Mouse (Mus musculus): ENCODE results near the gene Tjp1.
A peak's percentile ranks its signal among the peaks of the same experiment; 100 is the strongest.

Gene Tjp1

DNA sequence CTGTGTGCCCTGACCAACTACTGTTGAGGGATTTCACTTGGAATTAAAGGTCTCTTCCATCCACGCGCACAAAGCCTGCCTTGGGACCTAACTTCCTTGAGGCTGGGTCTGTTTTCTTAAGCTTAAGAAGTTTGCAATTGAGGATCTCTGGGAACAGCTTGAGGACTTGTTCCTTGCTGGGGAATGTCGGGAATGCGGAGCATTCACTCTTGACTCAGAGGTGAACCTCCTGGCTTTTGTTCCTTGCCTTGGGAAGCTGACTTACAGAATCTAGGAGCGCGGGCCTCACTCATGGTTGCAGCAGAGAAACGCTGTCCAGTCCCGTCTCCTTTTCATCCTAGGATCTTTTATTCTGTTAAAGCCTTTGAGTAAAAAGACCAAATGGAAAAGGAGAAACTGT is 97.2 kb downstream of the Tjp1 start:
- peak; percentile 25 for DNase-seq

DNA sequence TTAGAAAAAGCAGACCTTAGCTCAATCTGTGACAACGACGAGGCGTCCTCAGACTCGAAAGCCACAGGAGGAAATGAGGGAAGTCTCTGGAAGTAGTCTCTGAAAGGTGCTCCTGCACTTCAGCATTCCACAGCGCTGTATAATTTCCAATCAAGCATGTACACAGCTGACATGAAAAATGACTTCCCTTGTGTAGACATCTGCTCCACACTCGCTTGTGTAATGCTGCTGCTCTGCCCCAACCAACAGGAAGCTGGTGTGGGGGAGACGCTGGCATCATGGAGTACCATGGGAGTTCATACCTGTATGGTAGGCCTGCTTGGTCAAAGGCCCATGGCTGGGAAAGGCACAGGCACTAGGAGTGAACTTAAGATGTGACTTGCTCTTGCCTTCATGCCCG is 103.1 kb downstream of the Tjp1 start:
- DNase-seq: peak; percentile 54

DNA sequence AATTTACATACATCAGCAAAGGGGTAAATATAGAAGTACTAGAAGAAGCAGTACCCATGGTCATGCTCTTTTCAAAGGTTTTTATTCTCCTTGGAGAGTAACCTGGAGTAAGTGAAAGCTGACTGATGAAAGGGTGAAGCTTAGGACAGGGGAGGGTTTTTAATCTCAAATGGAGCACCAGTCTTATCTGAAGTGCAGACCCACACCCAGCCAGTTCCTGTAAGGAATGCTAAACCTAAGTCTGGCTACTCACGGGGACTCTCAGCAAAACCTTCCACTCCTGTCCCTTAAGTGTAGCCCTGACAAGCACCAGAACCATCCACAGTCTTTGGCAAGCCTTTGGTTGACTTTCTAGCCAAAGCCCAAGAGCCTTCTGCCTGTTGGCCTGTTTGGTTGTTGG is 105.1 kb downstream of the Tjp1 start:
- no peak for DNase-seq

DNA sequence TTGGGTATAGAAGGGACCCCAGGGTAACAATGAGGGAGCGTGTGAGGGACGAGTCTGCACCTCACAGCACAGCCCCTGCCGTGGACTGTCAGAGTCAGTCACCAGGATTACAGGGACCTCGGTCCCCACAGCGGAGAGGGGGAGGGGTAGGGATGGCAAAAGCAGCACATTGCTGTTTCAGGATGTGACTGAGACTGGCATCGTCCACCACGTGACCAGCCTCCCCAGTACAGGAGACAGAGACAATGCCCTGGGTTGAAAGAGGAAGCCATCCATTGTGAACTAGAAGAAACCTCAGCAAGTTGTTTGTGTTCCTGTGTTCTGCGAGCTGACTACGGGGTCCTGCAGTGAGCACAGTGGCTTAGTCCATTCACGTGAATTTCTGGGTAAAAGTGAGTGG is 106.1 kb downstream of the Tjp1 start:
- peak; percentile 83 for DNase-seq

DNA sequence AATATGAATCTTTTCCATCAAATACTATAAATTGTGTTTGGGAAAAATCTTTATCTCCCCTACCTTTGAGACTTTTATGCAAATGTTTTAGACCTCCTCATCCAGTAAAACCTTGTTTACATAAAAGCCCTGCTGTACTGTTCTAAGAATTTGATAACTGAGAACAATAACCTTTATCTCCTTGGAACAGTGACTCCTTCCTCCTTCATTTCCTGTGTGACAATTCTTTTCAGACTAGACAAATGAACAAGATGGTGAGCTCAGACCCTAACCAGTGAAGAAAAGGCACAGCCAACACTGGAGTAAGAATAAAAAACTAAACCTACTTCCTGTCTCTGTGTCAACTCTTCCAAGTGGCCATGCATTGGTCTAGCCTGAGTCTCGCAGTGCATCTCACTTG is 107.7 kb downstream of the Tjp1 start:
- no peak for DNase-seq

DNA sequence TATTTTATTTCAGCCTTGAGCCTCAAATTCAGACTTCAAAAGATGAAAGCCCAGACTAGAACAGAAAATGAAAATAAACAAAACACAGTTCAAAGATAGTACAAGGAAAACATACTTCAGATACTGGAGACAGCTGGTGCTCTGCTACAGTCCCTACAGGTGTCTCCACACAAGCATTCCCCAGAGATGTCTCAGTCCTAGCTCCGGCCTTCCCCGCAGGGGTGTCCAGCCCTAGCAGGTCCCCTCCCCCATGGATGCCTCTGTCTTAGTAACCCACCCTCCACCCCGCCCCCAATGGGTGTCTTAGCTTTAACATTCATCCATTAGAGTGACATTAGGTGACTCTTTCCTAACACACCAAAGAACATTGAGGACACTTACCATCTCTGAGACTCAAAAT is 108.6 kb downstream of the Tjp1 start:
- DNase-seq: peak; percentile 33

DNA sequence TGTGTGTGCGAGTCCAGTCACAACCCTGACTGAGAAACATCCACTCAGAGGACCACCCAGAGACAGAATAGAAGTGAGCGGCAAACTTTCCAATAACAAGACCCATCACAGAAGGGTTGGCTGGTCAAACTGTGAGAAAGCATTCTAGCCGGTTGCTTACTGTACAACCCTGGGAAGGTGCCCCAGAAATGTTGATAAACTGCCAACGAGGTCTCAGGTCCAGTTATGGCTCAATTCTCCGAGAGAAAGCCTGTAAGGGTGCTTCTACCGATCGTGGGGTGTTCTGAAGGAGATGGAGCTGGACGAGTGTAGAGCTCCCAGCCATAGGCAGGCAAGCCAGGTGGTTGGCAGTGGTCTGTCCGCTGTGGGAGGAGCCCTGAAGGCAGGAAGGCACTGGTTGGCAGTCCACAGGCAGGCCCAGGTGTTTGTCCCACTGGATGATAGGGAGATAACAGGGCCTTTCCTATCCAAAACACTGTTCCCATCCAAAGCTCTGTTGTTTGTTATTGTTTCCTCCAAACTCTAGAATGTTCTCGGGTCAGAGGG is 109.1 kb downstream of the Tjp1 start:
- DNase-seq: peak; percentile 32

DNA sequence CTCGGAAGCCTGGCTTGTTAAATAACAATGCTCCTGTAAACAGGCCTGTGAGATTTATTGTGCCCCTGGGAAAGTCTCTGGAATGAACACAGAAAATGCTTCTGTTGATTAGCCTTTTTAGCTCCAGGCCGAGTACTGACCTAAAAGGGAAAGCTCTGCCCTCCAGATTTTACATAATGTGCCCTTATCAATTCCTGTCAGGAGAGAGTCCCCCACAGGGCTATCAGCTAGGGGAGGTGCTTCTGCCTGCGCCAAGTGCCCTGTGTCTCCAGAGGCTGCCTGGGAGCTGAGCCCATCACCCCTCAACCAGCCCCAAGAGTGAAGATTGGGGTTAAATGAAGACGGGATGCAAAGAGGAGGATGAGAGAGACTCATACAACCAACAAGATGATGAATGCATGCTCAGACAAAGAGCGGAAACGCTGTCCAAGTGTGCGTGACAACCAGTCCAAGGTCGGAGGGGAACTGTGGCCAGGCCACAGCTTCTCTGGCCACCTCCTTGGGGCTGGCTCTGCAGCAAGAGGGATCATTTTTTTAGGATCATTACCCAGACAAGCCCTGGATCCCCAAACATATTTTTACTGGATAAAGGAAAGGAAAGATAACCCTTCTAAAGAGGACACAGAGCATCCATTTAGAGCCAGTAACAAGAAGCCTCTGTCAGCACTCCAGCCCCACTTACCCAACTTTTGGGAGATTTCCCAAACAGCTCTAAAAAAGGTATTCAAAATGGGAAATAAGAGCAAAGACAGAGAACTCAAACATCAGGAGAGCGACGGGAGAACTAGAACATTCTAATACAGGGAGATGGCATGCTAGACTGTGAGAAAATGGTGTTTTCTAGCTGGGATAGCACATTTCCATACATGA is 110.1 kb downstream of the Tjp1 start:
- DNase-seq: peak; percentile 79

DNA sequence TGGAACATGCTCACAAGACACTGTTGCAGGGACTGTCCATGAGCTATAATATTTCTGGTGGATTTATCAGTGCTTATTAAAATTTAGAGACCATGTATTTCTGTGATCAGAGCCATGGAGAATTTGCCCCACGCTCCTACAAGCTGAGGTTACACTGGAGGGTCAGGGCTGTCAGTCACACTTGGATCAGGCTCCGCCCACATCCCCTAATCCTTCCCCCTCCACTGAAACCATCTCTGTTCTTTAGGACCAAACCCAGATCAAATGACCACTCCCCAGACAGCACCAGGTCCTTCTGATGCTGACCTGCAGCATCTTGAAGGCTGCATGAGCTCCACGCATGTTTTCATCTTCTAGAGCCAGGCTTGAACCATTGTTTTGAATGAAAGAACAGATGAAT is 111.1 kb downstream of the Tjp1 start:
- peak; percentile 35 for DNase-seq

DNA sequence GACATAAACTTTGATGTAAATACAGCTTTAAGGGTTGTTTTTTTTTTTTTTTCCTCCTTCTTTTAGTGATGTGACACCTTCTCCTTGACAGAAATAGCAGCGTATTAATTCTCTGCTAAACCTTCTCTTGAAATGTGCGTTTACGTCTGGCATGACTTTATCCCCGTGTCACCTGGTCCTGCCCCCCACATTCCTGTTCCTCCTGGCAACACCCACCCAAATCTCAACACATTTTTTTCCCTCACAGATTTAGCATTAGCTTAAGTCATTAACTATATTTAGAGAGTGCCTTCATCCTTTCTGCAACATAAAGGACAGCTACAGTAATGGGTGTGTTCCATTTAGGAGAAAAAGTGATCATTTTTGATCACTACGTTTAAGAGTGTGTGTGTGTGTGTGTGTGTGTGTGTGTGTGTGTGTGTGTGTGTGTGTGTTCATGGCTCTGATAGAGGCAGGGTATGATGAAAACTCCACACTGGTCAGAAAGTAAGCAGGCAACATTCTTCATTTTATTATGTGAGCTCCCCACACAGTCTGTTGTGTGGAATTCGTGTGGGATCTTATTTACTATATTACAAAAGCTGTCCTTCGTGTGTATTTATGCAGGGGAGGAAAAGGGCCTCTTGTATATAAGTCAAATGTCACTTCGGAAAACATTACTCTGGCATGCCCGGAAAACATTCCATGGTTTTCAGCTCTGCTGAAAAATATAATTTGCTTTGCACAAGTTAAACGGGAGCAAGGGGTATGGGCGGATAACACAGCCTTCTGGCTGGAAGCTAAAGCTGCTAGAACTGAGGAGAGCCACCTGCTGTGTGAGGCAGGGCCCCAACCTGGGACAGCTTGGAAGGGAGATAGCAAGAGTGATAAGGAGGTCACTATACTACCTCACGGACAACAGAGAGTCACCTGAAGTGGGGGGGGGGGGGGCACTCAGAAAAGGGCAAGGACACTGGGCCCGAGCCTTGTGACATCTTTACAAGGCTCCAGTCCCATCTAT is 113.3 kb downstream of the Tjp1 start:
- peak; percentile 62 for DNase-seq

DNA sequence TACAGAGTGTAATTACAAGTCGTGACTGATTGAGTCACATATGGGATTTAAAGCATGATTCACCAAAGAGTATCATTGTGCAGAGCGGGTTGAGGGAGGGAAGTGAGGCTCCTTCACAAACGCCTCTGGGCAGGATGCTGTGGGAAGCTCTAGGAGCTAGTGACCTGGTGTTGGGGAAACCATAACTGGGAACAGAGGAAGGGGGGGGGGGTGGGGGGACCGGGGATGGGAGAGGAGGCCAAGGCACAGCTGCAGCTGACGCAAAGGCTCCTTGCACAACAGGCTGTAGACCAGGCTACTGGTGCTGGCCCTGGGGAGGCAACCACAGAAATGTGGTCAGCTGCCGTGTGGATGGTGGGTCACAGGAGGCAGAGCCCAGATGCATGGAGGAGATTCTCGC is 116.9 kb downstream of the Tjp1 start:
- DNase-seq: peak; percentile 71

DNA sequence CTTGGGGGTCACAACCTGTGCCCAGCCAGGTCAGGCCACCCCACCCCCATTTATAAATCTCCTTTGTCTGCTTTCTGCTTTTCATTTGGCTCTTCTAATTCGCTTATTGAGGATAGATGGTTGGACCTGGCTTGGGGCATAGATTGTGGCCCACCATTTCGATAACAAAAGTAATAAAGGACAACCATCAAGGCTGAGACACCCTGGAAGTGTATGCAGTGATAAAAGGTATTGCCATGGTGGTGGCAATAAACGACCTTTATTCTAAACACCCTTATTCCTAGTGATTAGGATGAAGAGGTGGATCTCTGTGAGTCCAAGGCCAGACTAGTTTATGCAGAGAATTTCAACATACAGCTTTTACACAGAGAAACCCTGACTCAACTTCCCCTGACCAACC is 121.2 kb downstream of the Tjp1 start:
- DNase-seq: no peak

DNA sequence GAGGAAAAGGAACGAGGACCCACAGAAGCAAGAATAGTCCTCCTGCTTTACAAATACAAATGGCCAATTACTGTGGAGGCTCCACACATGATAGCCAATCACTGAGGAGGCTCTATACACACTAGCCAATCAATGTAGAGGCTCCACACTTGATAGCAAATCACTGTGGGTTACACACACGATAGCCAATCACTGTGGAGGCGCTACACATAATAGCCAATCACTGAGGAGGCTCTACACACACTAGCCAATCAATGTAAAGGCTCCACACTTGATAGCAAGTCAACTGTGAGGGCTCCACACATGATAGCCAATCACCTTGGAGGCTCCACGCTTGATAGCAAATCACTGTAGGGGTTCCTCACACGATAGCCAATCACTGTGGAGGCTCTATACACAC is 125.1 kb downstream of the Tjp1 start:
- DNase-seq: no peak

DNA sequence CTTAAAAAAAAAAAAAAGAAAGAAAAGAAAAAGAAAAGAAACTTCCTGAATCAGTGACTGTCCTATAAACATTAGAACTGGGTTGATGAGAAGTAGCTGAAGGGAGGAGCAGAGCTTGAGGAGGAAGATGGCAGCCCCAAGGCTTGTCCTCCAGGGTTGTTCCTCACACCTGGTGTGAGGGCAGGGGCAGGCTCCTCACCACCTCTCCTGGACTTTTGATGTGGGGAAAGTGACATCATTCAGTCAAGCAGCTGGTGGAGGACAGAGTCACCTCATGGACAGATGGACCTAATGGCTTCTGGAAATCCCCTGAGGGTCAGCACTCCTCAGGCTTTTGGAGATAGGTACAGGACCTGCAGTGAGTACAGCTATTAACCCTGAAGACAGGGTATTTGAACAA is 126.0 kb downstream of the Tjp1 start:
- no peak for DNase-seq

DNA sequence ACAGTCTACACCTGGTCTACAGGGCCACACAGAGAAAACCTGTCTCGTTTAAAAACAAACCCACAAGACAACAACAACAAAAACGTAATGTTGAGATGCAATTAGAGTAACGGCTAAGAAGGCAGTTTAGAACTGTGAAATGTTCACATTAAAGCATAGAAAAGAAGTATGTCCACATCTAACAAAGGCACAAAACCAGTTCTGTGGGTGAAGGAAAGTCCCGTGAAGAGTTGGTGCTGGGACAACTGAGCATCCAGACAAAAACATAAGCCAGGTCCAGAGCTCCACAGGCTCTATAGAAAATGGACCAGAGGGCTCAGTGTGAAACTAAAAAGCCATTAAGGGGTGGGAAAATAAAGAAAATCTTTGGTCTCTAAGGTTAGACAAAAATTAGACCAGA is 131.7 kb downstream of the Tjp1 start:
- DNase-seq: no peak

DNA sequence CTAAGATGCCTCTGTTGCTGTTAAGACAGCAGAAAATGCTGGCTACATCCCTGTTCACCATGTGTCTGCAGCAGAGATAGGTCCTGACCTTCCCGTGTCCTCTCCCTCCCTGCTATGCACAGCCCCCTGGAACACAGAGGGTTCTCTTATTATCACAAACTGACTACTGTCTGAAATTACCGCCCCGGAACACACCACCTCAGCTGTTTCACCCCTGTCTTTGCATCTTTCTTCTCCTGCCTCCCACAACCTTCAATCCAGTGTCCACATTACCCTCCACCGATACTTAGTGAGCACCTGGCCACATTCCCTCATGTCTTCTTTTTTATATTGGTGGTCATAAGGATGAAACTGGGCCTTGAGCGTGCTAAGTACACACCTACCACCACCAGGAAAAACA is 132.4 kb downstream of the Tjp1 start:
- no peak for DNase-seq

DNA sequence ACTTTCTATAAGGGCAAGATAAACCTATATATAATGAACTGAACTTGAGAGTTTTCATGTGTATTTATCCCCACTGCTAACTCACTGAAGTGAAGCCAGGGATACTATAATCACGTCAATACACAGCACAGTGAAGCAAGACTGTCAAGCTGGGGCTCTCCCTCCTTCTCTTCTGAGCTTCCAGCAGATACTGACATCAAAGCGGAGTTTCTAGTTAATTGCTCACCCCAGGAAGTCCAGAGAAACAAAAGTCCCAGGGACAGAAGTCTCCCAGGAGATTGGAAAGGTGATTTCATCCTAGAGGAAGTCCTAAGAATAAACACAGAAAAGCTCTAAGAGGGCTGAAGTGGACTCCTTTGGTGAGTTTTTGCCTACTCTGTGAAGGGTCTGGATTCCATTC is 132.9 kb downstream of the Tjp1 start:
- no peak for DNase-seq

DNA sequence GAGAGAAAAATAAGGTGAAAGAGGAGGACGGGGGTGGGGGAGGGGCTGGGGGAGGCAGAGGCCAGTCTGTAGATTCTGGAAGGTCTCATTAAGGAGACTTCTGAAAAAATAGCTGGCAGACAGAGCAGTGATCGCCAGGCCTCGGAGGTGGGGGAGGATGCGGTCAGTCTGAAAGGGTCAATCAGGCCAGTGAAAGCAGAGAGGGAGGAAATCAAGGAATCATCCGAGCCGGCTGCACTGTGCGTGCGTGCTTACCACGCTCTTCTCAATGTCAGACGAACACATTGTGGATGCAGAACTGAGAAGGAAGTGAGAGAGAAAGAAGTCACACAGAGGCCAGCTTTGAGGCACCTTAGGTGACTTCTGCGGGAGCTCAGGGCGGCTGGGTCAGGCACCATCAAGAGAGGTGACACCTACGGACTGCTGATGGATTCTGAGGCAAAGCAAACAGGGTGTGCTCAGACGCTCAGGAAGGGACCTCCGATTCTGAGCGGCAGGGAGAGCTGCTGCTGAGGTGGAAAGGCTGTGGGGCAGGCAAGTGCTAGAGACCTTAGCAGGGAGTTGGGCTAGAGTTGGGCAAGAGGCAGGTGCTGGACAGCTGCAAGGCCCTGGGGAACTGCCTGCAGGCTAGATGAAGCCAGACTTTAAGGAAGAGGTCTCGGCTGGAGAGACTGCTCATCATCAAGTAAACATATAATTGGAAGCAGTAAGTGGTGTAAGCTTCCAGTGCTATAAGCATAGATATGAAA is 133.7 kb downstream of the Tjp1 start:
- peak; percentile 33 for DNase-seq

DNA sequence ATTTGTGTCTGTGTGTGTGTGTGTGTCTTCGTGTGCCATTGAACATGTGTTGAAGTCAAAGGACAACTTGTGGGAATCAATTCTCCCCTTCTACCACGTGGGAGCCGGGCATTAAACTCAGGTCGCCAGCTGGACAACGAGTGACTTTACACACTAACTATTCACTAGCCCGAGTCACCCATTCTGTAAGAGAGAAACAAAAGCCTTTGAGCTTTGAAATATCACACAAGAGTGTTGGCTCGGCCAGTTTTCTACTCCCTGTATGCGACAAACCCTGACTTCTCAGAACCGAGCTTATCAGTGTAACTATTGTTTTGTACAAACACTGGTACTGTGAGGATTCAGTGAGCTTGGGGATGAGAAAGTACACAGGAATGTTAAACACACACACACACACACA is 134.6 kb downstream of the Tjp1 start:
- DNase-seq: no peak

DNA sequence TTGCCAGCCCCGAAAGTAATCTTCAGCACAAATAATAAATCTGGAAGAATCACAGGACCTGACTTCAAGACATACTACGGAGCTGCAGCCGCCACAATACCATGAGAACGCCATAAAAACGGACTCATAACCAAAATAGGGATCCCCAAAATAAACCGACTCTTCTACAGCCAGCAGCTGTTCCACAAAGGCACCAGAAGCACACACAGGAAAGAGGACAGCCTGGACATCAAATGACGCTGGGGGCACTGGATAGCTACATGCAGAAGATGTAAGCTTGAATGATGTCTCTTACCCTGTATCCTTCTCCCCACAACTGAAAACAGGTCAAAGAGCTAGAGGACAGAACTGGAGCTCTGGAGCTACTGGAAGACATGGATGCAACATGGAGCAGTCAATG is 138.0 kb downstream of the Tjp1 start:
- DNase-seq: no peak

DNA sequence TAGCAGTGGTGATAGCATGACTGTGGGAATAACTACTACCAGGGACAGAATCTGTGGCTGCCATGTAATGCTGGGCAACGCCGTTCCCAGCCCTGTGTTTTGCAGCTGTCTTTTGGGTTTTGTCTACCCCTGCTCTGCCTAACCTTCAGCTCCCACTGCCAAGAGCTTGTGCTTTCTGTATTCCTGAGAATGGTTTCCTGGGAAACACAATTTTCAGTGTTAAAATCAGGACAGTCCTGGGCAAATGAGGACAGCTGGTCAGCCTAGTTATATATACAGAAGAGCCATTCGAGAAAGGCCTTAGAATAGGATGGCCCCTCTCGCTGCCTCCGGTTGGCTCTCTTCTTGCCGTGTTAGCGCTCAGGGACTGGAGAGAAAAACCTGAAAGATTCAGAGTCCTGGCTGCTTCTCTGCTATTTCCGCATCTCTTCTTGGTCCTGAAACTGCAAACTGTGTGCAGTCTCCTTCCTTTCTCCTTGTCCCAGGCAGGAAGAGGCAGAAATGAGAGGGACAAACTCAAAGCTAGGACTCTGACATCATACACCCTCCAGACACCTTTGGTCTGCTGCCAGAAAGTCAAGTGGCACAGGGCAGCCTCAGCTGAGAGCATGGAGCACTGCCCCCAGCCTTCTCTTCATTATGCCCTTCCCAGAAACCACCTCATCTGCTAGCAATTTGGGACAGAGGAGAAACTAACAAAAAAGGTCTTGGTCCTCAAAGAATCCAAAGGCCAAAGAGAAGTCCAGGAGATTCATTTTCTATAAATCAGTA is 139.2 kb downstream of the Tjp1 start:
- peak; percentile 41 for DNase-seq

Data from kidney, postnatal 10 days (tissue).